Mouse (Mus musculus) myocyte (in vitro differentiated cells): Measurements from ENCODE around the gene Klhdc8a. TPM values are rescaled to one million over a fixed set of nuclear protein-coding genes. Genes with fewer than 3 reads are reported as not detected.

Experiments used
- H3K27me3 ChIP-seq: one replicate; pipeline ENCODE4 v1.6.1; 2011; ENCODE audit not compliant: control insufficient read depth, insufficient read depth, insufficient read length
- H3K36me3 ChIP-seq: one replicate; pipeline ENCODE4 v1.6.1; 2011; ENCODE audit not compliant: control insufficient read depth, insufficient read depth
- H3K4me2 ChIP-seq: one replicate; pipeline ENCODE4 v1.6.1; 2011; ENCODE audit warnings: low read depth, control low read depth
- H3K4me3 ChIP-seq: one replicate; pipeline ENCODE4 v1.5.1; 2011; ENCODE audit warnings: mild to moderate bottlenecking, control low read depth, moderate library complexity
- H3K79me2 ChIP-seq: one replicate; pipeline ENCODE4 v1.6.1; 2011; ENCODE audit not compliant: control insufficient read depth, insufficient read depth
- H3ac ChIP-seq: one replicate; pipeline ENCODE4 v1.6.1; 2011; ENCODE audit not compliant: control insufficient read depth, insufficient read length
- CEBPB ChIP-seq: IDR thresholded peaks from 2 replicates; pipeline ENCODE4 v1.6.1; 2011; ENCODE audit warnings: mild to moderate bottlenecking, moderate library complexity; ENCODE audit not compliant: poor library complexity, insufficient read depth, severe bottlenecking
- E2F4 ChIP-seq: IDR thresholded peaks from one replicate; pipeline ENCODE4 v1.6.1; 2011; ENCODE audit warnings: mild to moderate bottlenecking, control low read depth, moderate library complexity; ENCODE audit not compliant: insufficient read depth
- MAX ChIP-seq: IDR thresholded peaks from one replicate; pipeline ENCODE4 v1.6.1; 2011; ENCODE audit warnings: low read depth, mild to moderate bottlenecking, control low read depth
- MYOD1 ChIP-seq, 3 experiments: IDR thresholded peaks; one replicate each; pipeline ENCODE4 v1.6.1; 2011; ENCODE audit warnings: control low read depth in 2 of 3, low read depth in 2 of 3, mild to moderate bottlenecking in 2 of 3, moderate library complexity in 1 of 3; ENCODE audit not compliant: insufficient read length in 2 of 3, control insufficient read depth in 1 of 3
- MYOG ChIP-seq, 3 experiments: IDR thresholded peaks; one replicate each; pipeline ENCODE4 v1.6.1; 2011; ENCODE audit warnings: control low read depth in 2 of 3, low read depth in 2 of 3, mild to moderate bottlenecking in 2 of 3; ENCODE audit not compliant: insufficient read length in 2 of 3, control insufficient read depth in 1 of 3, insufficient read depth in 1 of 3
- POLR2A ChIP-seq: IDR thresholded peaks from one replicate; pipeline ENCODE4 v1.6.1; 2011; ENCODE audit warnings: low read depth, mild to moderate bottlenecking, control low read depth, moderate library complexity; ENCODE audit not compliant: insufficient read length
- POLR2AphosphoS2 ChIP-seq: IDR thresholded peaks from one replicate; pipeline ENCODE4 v1.6.1; 2011; ENCODE audit warnings: low read depth, control low read depth; ENCODE audit not compliant: insufficient read length
- REST ChIP-seq: IDR thresholded peaks from one replicate; pipeline ENCODE4 v1.6.1; 2011; ENCODE audit warnings: mild to moderate bottlenecking, control low read depth, moderate library complexity; ENCODE audit not compliant: insufficient read depth, insufficient read length
- SRF ChIP-seq: IDR thresholded peaks from one replicate; pipeline ENCODE4 v1.6.1; 2011; ENCODE audit warnings: low read depth; ENCODE audit not compliant: control insufficient read depth, insufficient read length
- TCF12 ChIP-seq: IDR thresholded peaks from one replicate; pipeline ENCODE4 v1.6.1; 2011; ENCODE audit warnings: mild to moderate bottlenecking, control low read depth; ENCODE audit not compliant: poor library complexity, insufficient read depth, severe bottlenecking
- TCF3 ChIP-seq: IDR thresholded peaks from one replicate; pipeline ENCODE4 v1.6.1; 2011; ENCODE audit warnings: low read depth, control low read depth; ENCODE audit not compliant: insufficient read length
- USF1 ChIP-seq: IDR thresholded peaks from one replicate; pipeline ENCODE4 v1.6.1; 2011; ENCODE audit warnings: low read depth, mild to moderate bottlenecking, control low read depth, moderate library complexity
- polyA plus RNA-seq: library from polyadenylated mRNA; unstranded; fragments of >200 nt; fragmentation: generic; extraction: Trizol; gene quantifications from one replicate; pipeline ENCODE4 v1.2.1, GENCODE M21; 2012; ENCODE audit warnings: missing spikeins

The Klhdc8a gene
- polyA plus RNA-seq, 1 experiment: 12.4 TPM

- Histone ChIP-seq H3K27me3 (no peaks in the 10 kb centered on the region), H3K79me2 (peaks cover 7% of the 10 kb centered on the region), H3K4me2 (peak overlapping the region; percentile 50), H3K36me3 (no peaks in the 10 kb centered on the region), H3K4me3 (no peak overlapping the region), H3ac (no peak overlapping the region)
- no peak for TF ChIP-seq POLR2AphosphoS2
- TF ChIP-seq TCF3: no peak
- no peak for TF ChIP-seq USF1
- TF ChIP-seq POLR2A: no peak
- no peak for TF ChIP-seq REST
These were observed 10.4 kb upstream of the Klhdc8a start for GRCm38 (mm10) chr1:132287991-132288451.

DNA sequence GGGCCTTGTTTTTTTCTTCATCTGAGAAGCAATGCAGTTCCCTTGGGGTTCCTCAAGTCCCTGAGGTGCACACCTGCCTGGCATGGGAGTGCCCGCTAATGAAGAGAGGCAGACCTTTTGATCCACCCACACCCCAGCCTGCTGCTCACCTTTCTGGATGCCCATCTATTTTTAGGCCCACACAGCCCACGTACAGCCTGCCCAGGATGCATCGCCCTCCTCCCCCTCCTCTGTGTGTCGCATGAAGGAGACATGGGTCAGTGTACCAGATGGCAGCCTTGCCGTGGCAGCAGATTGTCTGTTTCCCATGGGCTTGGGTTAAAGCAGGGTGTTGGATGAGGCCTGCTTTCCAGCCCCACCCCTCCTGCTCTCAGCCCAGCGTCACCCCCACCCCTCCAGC is 8.5 kb upstream of the Klhdc8a start:
- Histone ChIP-seq H3K27me3 (no peaks in the 10 kb centered on the region), H3ac (no peak overlapping the region), H3K36me3 (no peaks in the 10 kb centered on the region), H3K4me3 (peak overlapping the region; percentile 22), H3K79me2 (peaks cover 7% of the 10 kb centered on the region), H3K4me2 (peak overlapping the region; percentile 94)
- TF ChIP-seq MYOG (IDR thresholded peaks at IDR 0.05; ENCODE audit: control insufficient read depth in 1 of 3, insufficient read depth in 1 of 3, insufficient read length in 2 of 3, low read depth in 2 of 3): no peak
- peak in 1 of 3 experiments; percentile 40 for TF ChIP-seq MYOD1 (IDR thresholded peaks at IDR 0.05; ENCODE audit: control insufficient read depth in 1 of 3, insufficient read length in 2 of 3, low read depth in 2 of 3)
- no peak for TF ChIP-seq SRF

- Histone ChIP-seq H3K4me3 (peak overlapping the region; percentile 22), H3ac (no peak overlapping the region), H3K27me3 (no peaks in the 10 kb centered on the region), H3K4me2 (peak overlapping the region; percentile 94), H3K79me2 (peaks cover 7% of the 10 kb centered on the region), H3K36me3 (no peaks in the 10 kb centered on the region)
- peak in 1 of 3 experiments; percentile 44 for TF ChIP-seq MYOD1 (IDR thresholded peaks at IDR 0.05; ENCODE audit: control insufficient read depth in 1 of 3, insufficient read length in 2 of 3, low read depth in 2 of 3)
- no peak for TF ChIP-seq CEBPB
- TF ChIP-seq MAX: no peak
- no peak for TF ChIP-seq E2F4
- no peak for TF ChIP-seq POLR2A
- no peak for TF ChIP-seq SRF
- TF ChIP-seq USF1: no peak
- TF ChIP-seq POLR2AphosphoS2: peak; percentile 32
These were observed 7.3 kb upstream of the Klhdc8a start for GRCm38 (mm10) chr1:132290921-132291675.

DNA sequence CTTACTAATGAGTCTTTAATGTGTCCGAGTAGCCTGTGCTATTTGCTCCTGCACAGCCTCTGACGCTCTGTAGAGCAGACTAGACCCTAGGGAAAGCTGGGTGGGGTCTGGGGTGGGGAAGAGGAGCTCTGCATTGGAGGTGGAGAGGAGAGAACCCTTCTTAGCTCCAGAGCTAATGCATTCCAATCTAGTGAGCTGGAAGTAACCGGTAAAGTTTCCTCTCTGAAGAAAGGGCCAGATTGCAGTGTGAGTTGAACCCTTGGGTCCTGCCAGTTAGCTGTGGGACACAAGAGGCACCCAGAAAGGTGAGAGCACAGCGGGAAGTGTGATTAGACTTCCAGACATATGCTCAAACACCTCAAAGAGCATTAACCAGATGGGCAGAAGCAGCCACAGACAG is 6.7 kb upstream of the Klhdc8a start:
- TF ChIP-seq CEBPB (no peak), REST (no peak), USF1 (no peak), MYOG (IDR thresholded peaks at IDR 0.05; ENCODE audit: control insufficient read depth in 1 of 3, insufficient read depth in 1 of 3, insufficient read length in 2 of 3, low read depth in 2 of 3) (no peak), MAX (no peak), SRF (no peak)
- H3K4me3 ChIP-seq: peak overlapping the region; percentile 22

DNA sequence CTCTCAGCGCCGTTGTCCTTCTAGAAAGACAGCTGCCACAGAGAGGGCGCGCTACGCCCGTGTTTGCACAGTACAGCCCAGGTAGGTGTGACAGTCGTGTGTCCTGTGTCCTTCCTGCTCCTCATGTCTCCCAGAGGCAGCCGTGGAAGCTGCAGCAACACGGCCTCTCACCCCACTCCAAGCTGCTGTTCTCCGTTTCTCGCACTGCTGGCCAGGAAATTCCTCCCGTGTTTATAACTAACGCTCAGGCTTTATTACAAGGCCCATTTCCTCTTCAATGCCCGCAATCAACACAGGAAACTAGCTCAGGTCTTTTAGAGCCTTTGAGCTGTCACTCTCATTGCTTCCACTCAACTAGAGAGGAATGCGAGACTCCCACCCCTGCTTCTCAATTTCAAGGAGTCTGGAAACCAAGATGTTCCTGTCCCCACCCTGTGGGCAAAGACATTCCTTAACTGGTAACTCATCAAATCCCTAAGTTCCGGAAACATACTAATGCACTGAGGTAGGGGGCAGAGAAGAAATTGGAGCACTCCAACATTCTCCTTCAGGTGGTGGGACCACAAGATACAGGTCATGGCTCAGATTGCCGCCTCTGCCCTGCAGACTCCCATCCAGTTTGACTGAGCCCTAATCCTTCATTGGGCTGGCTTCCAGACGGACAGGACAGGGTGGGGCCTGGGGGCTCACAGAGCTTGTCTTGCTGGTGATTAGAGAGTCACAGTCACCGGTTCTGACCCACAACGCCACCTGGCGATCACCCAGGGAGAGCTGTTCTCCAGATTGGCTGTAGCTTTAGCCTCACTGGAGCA is 5.9 kb upstream of the Klhdc8a start:
- H3K27me3 ChIP-seq: no peaks in the 10 kb centered on the region
- H3K36me3 ChIP-seq: no peaks in the 10 kb centered on the region
- TF ChIP-seq MYOD1 (IDR thresholded peaks at IDR 0.05; ENCODE audit: control insufficient read depth in 1 of 3, insufficient read length in 2 of 3, low read depth in 2 of 3) (peak in 1 of 3 experiments; percentile 35), MYOG (IDR thresholded peaks at IDR 0.05; ENCODE audit: control insufficient read depth in 1 of 3, insufficient read depth in 1 of 3, insufficient read length in 2 of 3, low read depth in 2 of 3) (peak in 1 of 3 experiments; percentile 58), POLR2A (peak; percentile 56), TCF12 (no peak), POLR2AphosphoS2 (peak; percentile 42), SRF (no peak)
- peak overlapping the region; percentile 22 for H3K4me3 ChIP-seq
- peak overlapping the region; percentile 94 for H3K4me2 ChIP-seq
- H3K79me2 ChIP-seq: peaks cover 7% of the 10 kb centered on the region
- H3ac ChIP-seq: no peak overlapping the region

More for the DNA sequence above, 6.7 kb upstream of the Klhdc8a start:
- Histone ChIP-seq H3K79me2 (peaks cover 7% of the 10 kb centered on the region), H3K36me3 (no peaks in the 10 kb centered on the region), H3K27me3 (no peaks in the 10 kb centered on the region), H3ac (no peak overlapping the region), H3K4me2 (peak overlapping the region; percentile 94)
